25 mouse cellular contexts compared by ENCODE assay signal in genomic region chr14:121896126-121897090, GRCm38 (mm10). TPM values are rescaled to one million over a fixed set of nuclear protein-coding genes. Genes with fewer than 3 reads are reported as not detected.
DNase-seq lines count a peak whose midpoint lies in the region; ATAC-seq and TF ChIP-seq lines count a peak whose summit lies in the region.
"Had no signal": no experiment of that assay in that cellular context is flagged by ENCODE, and none has a peak within 500 bp of the region (broad histone marks: within the 10 kb centered on the region; RNA-seq: fewer than 3 reads in every experiment).

No protein-coding gene starts in this region.

- no peak overlapping the region for H3K4me3 ChIP-seq in kidney, embryonic 14.5 days (ENCODE audit: low read length)
- no peak overlapping the region for H3K4me3 ChIP-seq in liver, adult 2 months (ENCODE audit: insufficient read depth, low read depth, low read length)
- no peak overlapping the region for H3K4me3 ChIP-seq in liver, postnatal 0 days (ENCODE audit: low read depth, low read length)
- no peak overlapping the region for H3K4me3 ChIP-seq in intestine, embryonic 16.5 days (ENCODE audit: low read length)
- no peak overlapping the region for H3K4me3 ChIP-seq in embryonic facial prominence, embryonic 10.5 days
- H3K4me3 ChIP-seq: forebrain, embryonic 13.5 days; heart, adult 2 months; heart, embryonic 12.5 days; hindbrain, embryonic 13.5 days; megakaryocyte, embryonic 14.5 days; midbrain, embryonic 13.5 days had no signal

- no peak for TF ChIP-seq POLR2A in liver, adult 2 months (IDR thresholded peaks at IDR 0.05; ENCODE audit: extremely low read depth, insufficient read depth, low read length)

- H3K9ac ChIP-seq in kidney, embryonic 14.5 days (ENCODE audit: low read depth, low read length): no peak overlapping the region
- H3K9ac ChIP-seq in liver, adult 2 months (ENCODE audit: low read depth, low read length): no peak overlapping the region
- no peak overlapping the region for H3K9ac ChIP-seq in liver, postnatal 0 days (replicated peaks)
- H3K9ac ChIP-seq in intestine, embryonic 16.5 days (ENCODE audit: low read depth, low read length): no peak overlapping the region
- H3K9ac ChIP-seq: forebrain, embryonic 13.5 days; heart, embryonic 12.5 days; hindbrain, embryonic 13.5 days; midbrain, embryonic 13.5 days had no signal

- no peak for TF ChIP-seq EP300 in liver, postnatal 0 days (IDR thresholded peaks at IDR 0.05; ENCODE audit: low read depth)

- peak; percentile 64 for DNase-seq in kidney, adult 11 months
- peak; percentile 55 for DNase-seq in liver, adult 2 months (ENCODE audit: extremely low read depth, low read depth, low spot score)
- no peak for DNase-seq in liver, postnatal 0 days
- DNase-seq in kidney, postnatal 36 days: peak; percentile 67 to 81
- no peak for DNase-seq in embryonic facial prominence, embryonic 10.5 days (ENCODE audit: low spot score)
- no peak for DNase-seq in left cerebral cortex, postnatal 4 days
- DNase-seq: adrenal gland, postnatal 25 days; cerebellum, adult 18-20 months; cerebellum, postnatal 10 days; heart, adult 2 months; heart, postnatal 4 days; layer of hippocampus, adult 9-11 months; liver; lung, postnatal 4 days; thymus, postnatal 14 days had no signal

- no peak overlapping the region for H3K27ac ChIP-seq in kidney, embryonic 14.5 days (ENCODE audit: low read depth, low read length)
- H3K27ac ChIP-seq in liver, adult 2 months (replicated peaks; ENCODE audit: insufficient read depth, low read depth, low read length): no peak overlapping the region
- no peak overlapping the region for H3K27ac ChIP-seq in liver, postnatal 0 days (ENCODE audit: low read depth)
- H3K27ac ChIP-seq in intestine, embryonic 16.5 days (ENCODE audit: low read length): no peak overlapping the region
- H3K27ac ChIP-seq in embryonic facial prominence, embryonic 10.5 days (replicated peaks): no peak overlapping the region
- H3K27ac ChIP-seq: forebrain, embryonic 13.5 days; heart, adult 2 months; hindbrain, embryonic 13.5 days; midbrain, embryonic 13.5 days had no signal

- H3K36me3 ChIP-seq in kidney, embryonic 14.5 days (ENCODE audit: control insufficient read depth, insufficient read depth, low read length): no peaks in the 10 kb centered on the region
- H3K36me3 ChIP-seq in liver, adult 2 months (ENCODE audit: control insufficient read depth, insufficient read depth, low read length): no peaks in the 10 kb centered on the region
- no peaks in the 10 kb centered on the region for H3K36me3 ChIP-seq in liver, postnatal 0 days (replicated peaks; ENCODE audit: insufficient read depth, low read length)
- H3K36me3 ChIP-seq in intestine, embryonic 16.5 days (ENCODE audit: control insufficient read depth, insufficient read depth, low read length): no peaks in the 10 kb centered on the region
- no peaks in the 10 kb centered on the region for H3K36me3 ChIP-seq in embryonic facial prominence, embryonic 10.5 days (replicated peaks)
- H3K36me3 ChIP-seq: heart, embryonic 12.5 days; hindbrain, embryonic 13.5 days; midbrain, embryonic 13.5 days had no signal

- no peak for TF ChIP-seq CTCF in liver, adult 2 months (IDR thresholded peaks at IDR 0.05; ENCODE audit: low read depth, low read length)
- no peak for TF ChIP-seq CTCF in liver, postnatal 0 days (IDR thresholded peaks at IDR 0.05; ENCODE audit: low read depth)

- H3K4me2 ChIP-seq in kidney, embryonic 14.5 days (replicated peaks; ENCODE audit: low read depth, low read length): no peak overlapping the region
- H3K4me2 ChIP-seq in liver, postnatal 0 days (ENCODE audit: low read depth, low read length): no peak overlapping the region
- H3K4me2 ChIP-seq in intestine, embryonic 16.5 days (ENCODE audit: low read depth, low read length): no peak overlapping the region
- H3K4me2 ChIP-seq: forebrain, embryonic 13.5 days; heart, embryonic 12.5 days; hindbrain, embryonic 13.5 days; midbrain, embryonic 13.5 days had no signal

- H3K79me2 ChIP-seq in liver, adult 2 months (ENCODE audit: control insufficient read depth, insufficient read depth, low read length): peaks cover 40% of the 10 kb centered on the region

- H3K27me3 ChIP-seq in kidney, embryonic 14.5 days (ENCODE audit: control insufficient read depth, insufficient read depth, low read length): no peaks in the 10 kb centered on the region
- no peaks in the 10 kb centered on the region for H3K27me3 ChIP-seq in liver, adult 2 months (ENCODE audit: control insufficient read depth, insufficient read depth, low read length)
- no peaks in the 10 kb centered on the region for H3K27me3 ChIP-seq in liver, postnatal 0 days (ENCODE audit: insufficient read depth, low read length)
- no peaks in the 10 kb centered on the region for H3K27me3 ChIP-seq in intestine, embryonic 16.5 days (replicated peaks; ENCODE audit: control insufficient read depth, insufficient read depth, low read length)
- H3K27me3 ChIP-seq in embryonic facial prominence, embryonic 10.5 days (replicated peaks; ENCODE audit: low read depth, poor library complexity, severe bottlenecking): no peaks in the 10 kb centered on the region
- H3K27me3 ChIP-seq: forebrain, embryonic 13.5 days; heart, embryonic 12.5 days; hindbrain, embryonic 13.5 days; megakaryocyte, embryonic 14.5 days; midbrain, embryonic 13.5 days had no signal

- intact Hi-C loops in left cerebral cortex, postnatal 4 days (cut with DNase I): no loop called here

- WGBS in kidney, embryonic 14.5 days: 62% methylated on average over 6 of the region's 6 CpGs
- 39% methylated on average over 6 of the region's 6 CpGs for WGBS in liver, adult 2 months
- 63% methylated on average over 6 of the region's 6 CpGs for WGBS in liver, postnatal 0 days (ENCODE audit: insufficient replicate concordance)
- 42% methylated on average over 6 of the region's 6 CpGs for WGBS in intestine, embryonic 16.5 days
- WGBS in embryonic facial prominence, embryonic 10.5 days: 80% methylated on average over 6 of the region's 6 CpGs

- ATAC-seq in kidney, embryonic 14.5 days (ENCODE audit: low FRiP score, low TSS enrichment): no peak
- no peak for ATAC-seq in liver, postnatal 0 days
- ATAC-seq in intestine, embryonic 16.5 days: peak; percentile 55; the same call in 1 of the 2 replicates
- ATAC-seq: forebrain, embryonic 13.5 days; midbrain, embryonic 13.5 days had no signal

- H3K9me3 ChIP-seq in kidney, embryonic 14.5 days (ENCODE audit: control insufficient read depth, low read length): no peaks in the 10 kb centered on the region
- H3K9me3 ChIP-seq in liver, postnatal 0 days (ENCODE audit: low read length): no peaks in the 10 kb centered on the region
- no peaks in the 10 kb centered on the region for H3K9me3 ChIP-seq in intestine, embryonic 16.5 days (ENCODE audit: control insufficient read depth, low read length)
- H3K9me3 ChIP-seq in embryonic facial prominence, embryonic 10.5 days: no peaks in the 10 kb centered on the region
- H3K9me3 ChIP-seq: forebrain, embryonic 13.5 days; heart, embryonic 12.5 days; hindbrain, embryonic 13.5 days; megakaryocyte, embryonic 14.5 days; midbrain, embryonic 13.5 days had no signal

- H3K4me1 ChIP-seq in kidney, embryonic 14.5 days (ENCODE audit: control insufficient read depth, insufficient read depth, low read length): no peaks in the 10 kb centered on the region
- peaks cover 19% of the 10 kb centered on the region for H3K4me1 ChIP-seq in liver, adult 2 months (ENCODE audit: control insufficient read depth, insufficient read depth, low read length)
- H3K4me1 ChIP-seq in liver, postnatal 0 days (ENCODE audit: insufficient read depth): peaks cover 9% of the 10 kb centered on the region; the same call in 1 of the 2 replicates
- H3K4me1 ChIP-seq in intestine, embryonic 16.5 days (ENCODE audit: control insufficient read depth, insufficient read depth, low read length): peaks cover 14% of the 10 kb centered on the region
- peaks cover 7% of the 10 kb centered on the region; the same call in 1 of the 2 replicates for H3K4me1 ChIP-seq in embryonic facial prominence, embryonic 10.5 days
- H3K4me1 ChIP-seq: hindbrain, embryonic 13.5 days had no signal

RNA-seq across cellular contexts. Expression of gene Ubac2, which starts 18.0 kb away (rescaled TPM):
- polyA plus RNA-seq in kidney, embryonic 14.5 days (2014; fragmentation: Nextera tagmentation; extraction: Ambion mirVana): 49.4 and 78.2 TPM in 2 replicates
- total RNA-seq in liver, adult 2 months (2014; rRNA removed): 20.3 and 25.8 TPM in 2 replicates
- polyA plus RNA-seq in liver, adult 2 months (2012; rRNA removed): 43.5 and 49.4 TPM in 2 replicates
- polyA plus RNA-seq in liver, postnatal 0 days (2015; fragmentation: Nextera tagmentation; extraction: Ambion mirVana): 25.8 and 27.4 TPM in 2 replicates
- 61.6 and 63.3 TPM in 2 replicates for polyA plus RNA-seq in intestine, embryonic 16.5 days (2015; fragmentation: Nextera tagmentation; extraction: Ambion mirVana)
- polyA plus RNA-seq in embryonic facial prominence, embryonic 10.5 days (2016; fragmentation: Nextera tagmentation; extraction: Ambion mirVana): 70.5 and 73.4 TPM in 2 replicates
- 10 to 100 TPM; 24.2 to 25.3 TPM for total RNA-seq in left cerebral cortex, postnatal 4 days (2021)

RNA-seq across cellular contexts. Expression of gene Gpr18, which starts 19.2 kb away (rescaled TPM):
- 0.17 and 0.42 TPM in 2 replicates for polyA plus RNA-seq in kidney, embryonic 14.5 days (2014; fragmentation: Nextera tagmentation; extraction: Ambion mirVana)
- total RNA-seq in liver, adult 2 months (2014; rRNA removed): 0.34 and 0.37 TPM in 2 replicates
- 0.26 and 0.93 TPM in 2 replicates for polyA plus RNA-seq in liver, adult 2 months (2012; rRNA removed)
- 0.78 and 0.81 TPM in 2 replicates for polyA plus RNA-seq in liver, postnatal 0 days (2015; fragmentation: Nextera tagmentation; extraction: Ambion mirVana)
- 0.34 and 0.38 TPM in 2 replicates for polyA plus RNA-seq in intestine, embryonic 16.5 days (2015; fragmentation: Nextera tagmentation; extraction: Ambion mirVana)
- 0.22 TPM in 1 of 2 replicates, not detected in the other for polyA plus RNA-seq in embryonic facial prominence, embryonic 10.5 days (2016; fragmentation: Nextera tagmentation; extraction: Ambion mirVana)
- not detected for total RNA-seq in left cerebral cortex, postnatal 4 days (2021)
- total RNA-seq: gastrocnemius, postnatal 4 days; heart, postnatal 4 days; left cerebral cortex, postnatal 10 days had no signal
- polyA plus RNA-seq: brain, embryonic 14.5 days had no signal

Comparison
In these comparisons a context has a peak if more than half of its experiments do, and no peak if none do; other contexts are left out.
1. DNase-seq: peak in kidney, adult 11 months (single experiment), liver, adult 2 months (single experiment) and kidney, postnatal 36 days (2 of 2); none in liver, postnatal 0 days (single experiment), embryonic facial prominence, embryonic 10.5 days (single experiment) and left cerebral cortex, postnatal 4 days (single experiment).